Mouse (Mus musculus) cerebellum, adult 8-10 months (tissue): ENCODE results near the gene Rapgefl1.

Experiments used
- DNase-seq: peaks from one replicate; pipeline ENCODE4 v3.0.0; 2022

Rapgefl1 gene

GRCm38 (mm10) chr11:98836651-98837141 is at the start of gene Rapgefl1:
TSS of gene Rapgefl1 (plus strand) at chr11:98836785.
- DNase-seq: peak; percentile 81

- no peak for DNase-seq
Measured at GRCm38 (mm10) chr11:98787229-98787628, 49.4 kb upstream of the Rapgefl1 start.

- DNase-seq: no peak
Measured at GRCm38 (mm10) chr11:98787691-98788090, 48.9 kb upstream of the Rapgefl1 start.

GRCm38 (mm10) chr11:98788139-98788538 is 48.4 kb upstream of the Rapgefl1 start:
- no peak for DNase-seq

GRCm38 (mm10) chr11:98788550-98789218 is 47.9 kb upstream of the Rapgefl1 start:
- DNase-seq: peak; percentile 82

- DNase-seq: no peak
Measured at GRCm38 (mm10) chr11:98789219-98789807, 47.3 kb upstream of the Rapgefl1 start.

GRCm38 (mm10) chr11:98789824-98790223 is 46.8 kb upstream of the Rapgefl1 start:
- DNase-seq: no peak

- no peak for DNase-seq
Measured at GRCm38 (mm10) chr11:98790631-98791205, 45.9 kb upstream of the Rapgefl1 start.

- DNase-seq: no peak
Measured at GRCm38 (mm10) chr11:98791448-98791847, 45.1 kb upstream of the Rapgefl1 start.

GRCm38 (mm10) chr11:98792081-98792480 is 44.5 kb upstream of the Rapgefl1 start:
- no peak for DNase-seq

GRCm38 (mm10) chr11:98794469-98795014 is 42.0 kb upstream of the Rapgefl1 start:
- peak; percentile 79 for DNase-seq

GRCm38 (mm10) chr11:98795015-98795713 is 41.4 kb upstream of the Rapgefl1 start, which contains the start of gene Msl1:
TSS of gene Msl1 (plus strand) at chr11:98795516.
- DNase-seq: peak; percentile 87

GRCm38 (mm10) chr11:98795714-98796514 is 40.7 kb upstream of the Rapgefl1 start:
- DNase-seq: peak; percentile 57

GRCm38 (mm10) chr11:98796515-98797216 is 39.9 kb upstream of the Rapgefl1 start:
- DNase-seq: peak; percentile 72

GRCm38 (mm10) chr11:98797306-98797705 is 39.3 kb upstream of the Rapgefl1 start:
- no peak for DNase-seq

GRCm38 (mm10) chr11:98797909-98798308 is 38.7 kb upstream of the Rapgefl1 start:
- DNase-seq: no peak

GRCm38 (mm10) chr11:98804605-98805004 is 32.0 kb upstream of the Rapgefl1 start, which contains the start of gene Casc3:
TSS of gene Casc3 (plus strand) at chr11:98804905.
- DNase-seq: no peak

- DNase-seq: no peak
Measured at GRCm38 (mm10) chr11:98808417-98808816, 28.2 kb upstream of the Rapgefl1 start.

GRCm38 (mm10) chr11:98809457-98810290 is 26.9 kb upstream of the Rapgefl1 start:
- peak; percentile 99 for DNase-seq

- DNase-seq: no peak
Measured at GRCm38 (mm10) chr11:98810686-98811085, 25.9 kb upstream of the Rapgefl1 start.
